Mouse (Mus musculus): ENCODE measurements around the gene Serpind1. TPM values are rescaled to one million over a fixed set of nuclear protein-coding genes. Genes with fewer than 3 reads are reported as not detected.

Gene Serpind1
- polyA plus RNA-seq, 1 experiment from 2014 or later: 0.43 TPM

DNA sequence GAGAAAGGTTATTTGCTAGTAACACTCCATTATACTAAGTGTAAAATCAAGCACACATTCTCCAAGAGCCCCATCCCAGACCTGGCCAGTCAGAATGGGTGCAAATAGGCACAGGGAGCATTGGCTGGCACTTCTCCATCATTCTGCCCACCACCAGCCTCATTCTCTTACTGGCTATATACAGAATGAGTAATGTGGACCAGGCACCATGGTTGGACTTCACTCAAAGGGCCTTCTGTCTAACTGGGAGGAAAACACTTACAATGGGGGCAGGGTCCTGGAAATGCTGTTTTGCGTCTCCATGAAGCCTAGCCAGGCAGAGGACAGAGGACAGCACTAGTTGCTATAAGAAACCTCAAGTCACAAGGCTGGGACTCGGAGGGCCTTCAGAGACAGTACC lies 5.1 kb upstream of the Serpind1 start:
- peaks cover 62% of the 10 kb centered on the region for H3K36me3 ChIP-seq
- no peak overlapping the region for H3K27ac ChIP-seq
- H3K4me2 ChIP-seq (replicated peaks): no peak overlapping the region
- H3K27me3 ChIP-seq: no peaks in the 10 kb centered on the region
- no peak for ATAC-seq (ENCODE audit: low FRiP score)
- 83% methylated on average over 2 of the region's 2 CpGs for WGBS
- H3K4me1 ChIP-seq: no peaks in the 10 kb centered on the region
- H3K4me3 ChIP-seq: no peak overlapping the region
- H3K9ac ChIP-seq: no peak overlapping the region
- H3K9me3 ChIP-seq (replicated peaks): no peaks in the 10 kb centered on the region

DNA sequence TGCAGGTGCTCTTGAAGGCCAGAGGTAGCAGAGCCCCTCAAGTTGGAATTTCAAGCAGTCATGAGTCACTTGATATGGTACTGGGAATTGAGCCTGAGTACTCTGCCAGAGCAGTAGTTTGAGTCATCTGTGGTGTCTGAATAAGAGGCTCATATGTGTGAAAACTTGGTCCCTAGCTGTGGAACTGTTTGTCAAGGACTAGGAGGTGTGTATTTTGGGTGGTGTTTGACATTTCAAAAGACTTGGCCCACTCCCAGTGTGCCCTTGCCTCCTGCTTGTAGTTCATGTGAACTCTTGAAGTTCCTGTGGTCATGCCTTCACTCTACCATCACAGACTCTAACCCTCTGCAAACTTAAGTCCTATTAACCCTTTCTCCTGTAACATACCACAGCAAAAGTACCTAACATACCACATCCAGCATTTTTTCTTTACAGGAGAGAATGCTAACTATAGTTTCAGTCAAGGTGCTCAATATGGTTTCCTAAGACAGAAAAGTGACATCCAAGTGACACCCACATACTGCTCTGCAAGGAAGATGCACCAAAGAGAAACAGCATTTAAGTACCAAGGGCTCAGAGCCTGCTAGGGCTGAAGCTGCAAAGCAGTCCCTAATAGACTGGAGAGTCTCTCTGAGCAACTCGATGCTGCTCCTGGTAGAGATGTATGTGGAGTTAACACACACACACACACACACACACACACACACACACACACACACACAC lies 1.2 kb upstream of the Serpind1 start:
- H3K27me3 ChIP-seq: no peaks in the 10 kb centered on the region
- WGBS: 80% methylated on average over 1 of the region's 1 CpGs
- H3K27ac ChIP-seq: no peak overlapping the region
- no peaks in the 10 kb centered on the region for H3K9me3 ChIP-seq (replicated peaks)
- no peak overlapping the region for H3K4me2 ChIP-seq (replicated peaks)
- no peak for ATAC-seq (ENCODE audit: low FRiP score)
- no peak overlapping the region for H3K4me3 ChIP-seq
- H3K36me3 ChIP-seq: peaks cover 29% of the 10 kb centered on the region
- no peak overlapping the region for H3K9ac ChIP-seq
- no peaks in the 10 kb centered on the region for H3K4me1 ChIP-seq

DNA sequence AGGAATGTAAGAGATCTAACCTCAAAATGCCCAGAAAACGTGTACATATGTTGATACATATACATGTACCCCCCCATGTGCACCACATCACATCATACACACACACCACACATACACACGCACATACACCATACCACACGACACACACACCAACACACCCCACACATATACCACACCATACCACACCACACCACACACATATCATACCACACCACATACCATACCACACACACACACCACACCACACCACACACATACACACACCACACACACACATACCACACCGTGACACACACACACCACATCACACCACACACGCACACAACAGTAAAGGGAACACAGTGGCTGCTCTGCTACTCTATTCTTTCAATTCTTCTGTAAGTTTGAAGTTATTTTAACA lies 684 bp downstream of the Serpind1 start:
- Histone ChIP-seq H3K4me2 (replicated peaks) (no peak overlapping the region), H3K27ac (no peak overlapping the region), H3K36me3 (peaks cover 28% of the 10 kb centered on the region), H3K4me1 (no peaks in the 10 kb centered on the region), H3K4me3 (no peak overlapping the region), H3K27me3 (no peaks in the 10 kb centered on the region), H3K9ac (no peak overlapping the region), H3K9me3 (replicated peaks) (no peaks in the 10 kb centered on the region)
- WGBS: 94% methylated on average over 5 of the region's 5 CpGs
- ATAC-seq (ENCODE audit: low FRiP score): no peak

DNA sequence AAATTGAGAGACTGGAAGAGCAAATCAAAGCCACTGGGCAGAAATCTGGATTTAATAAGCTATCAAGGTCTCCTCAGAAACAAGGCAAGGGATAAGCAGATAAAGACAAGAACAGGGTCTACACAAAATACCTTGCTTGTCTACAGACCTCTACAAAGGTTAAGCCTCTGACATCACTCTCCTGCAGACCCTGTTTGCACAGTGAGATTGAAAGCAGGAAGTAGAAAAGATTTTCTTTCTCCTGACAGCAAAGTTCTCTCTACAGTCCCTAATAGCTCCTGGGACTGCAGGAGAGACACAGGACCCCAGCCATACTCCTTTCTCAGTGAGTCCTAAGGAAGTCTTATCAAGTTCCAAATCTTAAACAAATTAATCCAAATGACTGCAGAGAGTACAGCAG lies 3.4 kb downstream of the Serpind1 start:
- Histone ChIP-seq H3K4me1 (no peaks in the 10 kb centered on the region), H3K4me2 (replicated peaks) (no peak overlapping the region), H3K27ac (no peak overlapping the region), H3K4me3 (no peak overlapping the region), H3K27me3 (no peaks in the 10 kb centered on the region), H3K9ac (no peak overlapping the region), H3K9me3 (replicated peaks) (no peaks in the 10 kb centered on the region), H3K36me3 (peaks cover 25% of the 10 kb centered on the region)
- no peak for ATAC-seq (ENCODE audit: low FRiP score)

DNA sequence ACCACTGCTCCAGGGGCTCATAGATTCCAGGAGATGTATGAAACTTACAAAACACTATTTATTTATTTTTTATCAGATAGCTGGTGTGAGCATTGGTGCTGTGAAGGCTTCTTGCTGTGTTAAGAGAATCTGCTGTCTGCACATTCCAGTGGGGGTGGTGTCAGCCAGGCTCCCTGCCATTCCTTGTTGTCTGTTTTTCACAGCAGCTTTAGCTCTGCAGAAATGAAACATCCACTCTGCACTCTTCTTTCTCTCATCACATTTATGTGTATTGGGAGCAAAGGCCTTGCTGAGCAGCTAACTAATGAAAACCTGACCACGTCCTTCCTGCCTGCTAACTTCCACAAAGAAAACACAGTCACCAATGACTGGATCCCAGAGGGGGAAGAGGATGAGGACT lies 4.9 kb downstream of the Serpind1 start:
- Histone ChIP-seq H3K27ac (no peak overlapping the region), H3K27me3 (no peaks in the 10 kb centered on the region), H3K4me3 (no peak overlapping the region), H3K9ac (no peak overlapping the region), H3K4me1 (no peaks in the 10 kb centered on the region), H3K9me3 (replicated peaks) (no peaks in the 10 kb centered on the region), H3K36me3 (peaks cover 21% of the 10 kb centered on the region), H3K4me2 (replicated peaks) (no peak overlapping the region)
- ATAC-seq (ENCODE audit: low FRiP score): no peak
- WGBS: 81% methylated on average over 1 of the region's 1 CpGs

DNA sequence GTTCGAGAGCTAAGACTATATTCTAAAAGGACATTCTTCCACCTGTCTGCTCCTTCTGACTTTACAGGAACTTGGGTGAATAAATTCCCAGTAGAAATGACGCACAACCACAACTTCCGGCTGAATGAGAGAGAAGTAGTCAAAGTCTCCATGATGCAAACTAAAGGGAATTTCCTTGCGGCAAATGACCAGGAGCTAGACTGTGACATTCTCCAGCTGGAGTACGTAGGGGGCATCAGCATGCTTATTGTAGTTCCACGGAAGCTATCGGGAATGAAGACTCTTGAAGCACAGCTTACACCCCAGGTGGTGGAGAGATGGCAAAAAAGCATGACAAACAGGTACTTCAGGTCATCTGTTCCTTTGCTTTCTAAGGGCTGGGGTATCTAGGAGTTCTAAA lies 8.5 kb downstream of the Serpind1 start:
- ATAC-seq (ENCODE audit: low FRiP score): no peak
- H3K27ac ChIP-seq: no peak overlapping the region
- H3K4me1 ChIP-seq: no peaks in the 10 kb centered on the region
- peaks cover 33% of the 10 kb centered on the region for H3K36me3 ChIP-seq
- no peaks in the 10 kb centered on the region for H3K9me3 ChIP-seq (replicated peaks)
- H3K4me2 ChIP-seq (replicated peaks): no peak overlapping the region
- H3K4me3 ChIP-seq: no peak overlapping the region
- H3K27me3 ChIP-seq: no peaks in the 10 kb centered on the region
- H3K9ac ChIP-seq: no peak overlapping the region
- WGBS: 90% methylated on average over 7 of the region's 7 CpGs

DNA sequence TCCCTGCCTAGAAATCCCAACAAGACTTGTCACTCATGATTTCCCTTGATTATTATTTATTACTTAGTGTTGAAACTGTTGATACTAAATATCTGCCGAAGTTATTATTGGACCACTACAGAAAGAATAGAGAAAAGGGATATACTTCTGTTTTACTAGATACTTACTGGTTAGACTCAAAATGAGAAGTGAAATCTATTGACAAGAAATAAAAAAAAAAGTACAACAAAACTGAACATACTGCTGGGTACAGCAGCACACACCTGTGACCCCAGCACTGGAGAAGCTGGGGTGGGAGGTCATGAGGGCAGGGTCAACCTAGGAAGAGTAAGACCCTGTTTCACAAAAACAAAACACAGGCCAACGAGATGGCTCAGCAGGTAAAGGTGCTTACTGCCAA lies 9.5 kb downstream of the Serpind1 start:
- peaks cover 34% of the 10 kb centered on the region for H3K36me3 ChIP-seq
- no peak overlapping the region for H3K27ac ChIP-seq
- WGBS: 79% methylated on average over 2 of the region's 2 CpGs
- no peak overlapping the region for H3K4me3 ChIP-seq
- H3K4me2 ChIP-seq (replicated peaks): no peak overlapping the region
- H3K9me3 ChIP-seq (replicated peaks): no peaks in the 10 kb centered on the region
- no peak overlapping the region for H3K9ac ChIP-seq
- no peak for ATAC-seq (ENCODE audit: low FRiP score)
- H3K4me1 ChIP-seq: no peaks in the 10 kb centered on the region
- no peaks in the 10 kb centered on the region for H3K27me3 ChIP-seq

DNA sequence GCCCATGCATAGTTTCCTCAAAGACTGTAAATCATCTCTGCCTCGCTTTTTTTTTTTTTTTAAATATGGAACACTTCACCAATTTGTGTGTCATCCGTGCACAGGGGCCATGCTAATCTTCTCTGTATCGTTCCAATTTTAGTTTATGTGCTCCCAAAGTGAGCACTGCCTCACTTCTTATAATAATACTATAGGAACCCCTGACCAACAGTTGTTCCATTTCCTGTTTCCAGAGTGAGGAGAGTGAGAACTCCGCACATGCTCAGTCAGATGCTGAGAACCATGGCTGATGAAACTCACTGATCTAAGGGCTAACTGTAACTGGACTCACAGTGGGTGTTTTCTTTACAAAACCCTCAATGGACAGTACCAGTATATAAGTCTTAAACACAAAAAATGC lies 10.7 kb downstream of the Serpind1 start:
- Histone ChIP-seq H3K9me3 (replicated peaks) (no peaks in the 10 kb centered on the region), H3K4me3 (no peak overlapping the region), H3K9ac (no peak overlapping the region), H3K27ac (no peak overlapping the region), H3K36me3 (peaks cover 27% of the 10 kb centered on the region), H3K4me2 (replicated peaks) (no peak overlapping the region), H3K4me1 (no peaks in the 10 kb centered on the region), H3K27me3 (no peaks in the 10 kb centered on the region)
- WGBS: 85% methylated on average over 4 of the region's 4 CpGs
- ATAC-seq (ENCODE audit: low FRiP score): no peak

DNA sequence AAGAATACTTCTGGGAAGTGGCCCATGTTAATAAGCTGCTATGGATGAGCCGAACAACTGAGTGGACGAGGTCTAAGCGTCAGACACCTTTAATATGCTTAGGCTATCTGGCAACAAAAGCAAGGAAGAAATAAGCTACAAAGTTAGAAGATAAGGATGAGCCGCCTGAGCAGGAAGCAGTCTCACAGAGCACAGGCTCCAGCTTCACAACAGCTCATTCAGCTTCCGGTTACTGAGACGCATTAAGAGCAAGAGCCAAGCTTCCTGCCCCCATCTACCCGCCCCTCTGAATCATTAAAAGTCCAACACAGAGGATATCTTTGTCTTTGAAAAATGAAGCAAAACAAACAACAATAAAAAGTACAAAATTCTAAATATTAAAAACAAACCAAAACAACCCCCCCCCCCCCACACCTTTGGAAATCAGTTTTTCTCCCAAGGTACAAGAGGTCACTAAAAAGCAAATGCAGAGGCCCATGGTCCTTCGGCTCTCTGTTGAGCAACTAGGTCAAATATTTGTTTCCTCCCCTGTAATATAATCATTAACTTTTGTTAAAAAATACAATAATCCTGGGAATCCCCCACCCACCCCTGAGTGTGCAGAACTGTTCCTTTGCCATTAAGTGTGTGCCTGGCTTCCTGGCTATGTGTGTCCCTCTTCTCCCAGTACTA lies 14.1 kb downstream of the Serpind1 start:
- H3K4me2 ChIP-seq (replicated peaks): no peak overlapping the region
- H3K9me3 ChIP-seq (replicated peaks): no peaks in the 10 kb centered on the region
- no peak overlapping the region for H3K27ac ChIP-seq
- H3K4me1 ChIP-seq: no peaks in the 10 kb centered on the region
- ATAC-seq (ENCODE audit: low FRiP score): no peak
- no peak overlapping the region for H3K4me3 ChIP-seq
- 88% methylated on average over 8 of the region's 8 CpGs for WGBS
- H3K9ac ChIP-seq: no peak overlapping the region
- H3K36me3 ChIP-seq: peaks cover 43% of the 10 kb centered on the region
- no peaks in the 10 kb centered on the region for H3K27me3 ChIP-seq

DNA sequence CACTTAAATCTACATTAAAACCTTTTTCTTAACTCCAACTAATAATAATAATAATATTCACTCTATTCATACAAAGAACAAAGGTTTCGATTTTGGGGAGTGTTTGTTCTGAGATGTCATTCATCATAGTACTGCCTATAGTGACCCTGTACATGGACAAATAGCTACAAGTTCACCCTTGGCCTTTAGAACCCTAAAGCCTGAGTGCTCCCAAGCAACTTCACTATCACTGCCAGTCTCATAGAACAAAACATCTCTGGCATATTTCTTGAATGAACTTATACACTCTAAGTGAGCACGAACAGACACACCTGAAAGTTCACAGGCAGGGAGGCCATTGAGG lies 14.6 kb downstream of the Serpind1 start:
- WGBS: 91% methylated on average over 2 of the region's 2 CpGs
- no peaks in the 10 kb centered on the region for H3K9me3 ChIP-seq (replicated peaks)
- H3K36me3 ChIP-seq: peaks cover 48% of the 10 kb centered on the region

DNA sequence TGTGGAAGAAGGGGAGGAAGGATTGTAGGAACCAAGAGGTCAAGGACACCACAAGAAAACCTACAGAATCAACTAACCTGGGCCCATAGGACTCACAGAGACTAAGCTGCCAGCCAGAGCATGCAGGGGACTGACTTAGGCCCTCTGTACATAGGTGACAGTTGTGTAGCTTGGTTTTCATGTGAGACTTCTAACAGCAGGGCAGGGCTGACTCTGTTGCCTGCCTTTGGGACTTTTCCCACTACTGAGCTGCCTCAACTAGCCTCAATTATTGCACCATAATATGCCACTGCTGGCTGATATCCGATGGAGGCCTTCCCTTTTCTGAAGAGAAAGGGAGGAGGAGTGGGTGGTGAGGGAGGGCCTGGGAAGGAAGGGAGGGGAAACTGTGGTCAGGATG lies 15.6 kb downstream of the Serpind1 start:
- Histone ChIP-seq H3K4me3 (no peak overlapping the region), H3K27me3 (no peaks in the 10 kb centered on the region), H3K9ac (no peak overlapping the region), H3K27ac (no peak overlapping the region), H3K36me3 (peaks cover 58% of the 10 kb centered on the region), H3K4me2 (replicated peaks) (no peak overlapping the region), H3K9me3 (replicated peaks) (no peaks in the 10 kb centered on the region), H3K4me1 (no peaks in the 10 kb centered on the region)
- 94% methylated on average over 1 of the region's 1 CpGs for WGBS
- no peak for ATAC-seq (ENCODE audit: low FRiP score)

More for the DNA sequence above, 14.6 kb downstream of the Serpind1 start:
- ATAC-seq (ENCODE audit: low FRiP score): no peak
- no peak overlapping the region for H3K27ac ChIP-seq
- H3K27me3 ChIP-seq: no peaks in the 10 kb centered on the region
- no peak overlapping the region for H3K4me3 ChIP-seq
- no peaks in the 10 kb centered on the region for H3K4me1 ChIP-seq
- H3K4me2 ChIP-seq (replicated peaks): no peak overlapping the region
- no peak overlapping the region for H3K9ac ChIP-seq

DNA sequence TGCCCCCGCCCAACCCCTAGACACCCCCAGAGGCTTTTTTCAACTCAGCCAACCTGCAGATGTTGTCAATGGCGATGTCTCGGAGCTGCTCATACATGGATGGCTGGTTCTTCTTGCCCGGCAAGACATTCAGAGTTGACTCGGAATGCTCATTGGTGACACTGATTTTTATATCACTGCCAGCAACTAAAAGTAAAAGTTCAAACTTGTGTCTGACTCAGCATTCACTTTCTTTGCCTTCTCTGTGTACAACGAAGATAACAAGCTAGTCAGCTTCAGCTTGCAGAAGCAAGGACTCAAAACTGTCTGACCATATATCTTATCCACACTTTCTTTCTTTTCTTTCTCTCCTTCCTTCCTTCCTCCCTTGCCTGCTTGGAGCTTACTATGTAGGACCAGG lies 24.9 kb downstream of the Serpind1 start:
- no peak overlapping the region for H3K4me2 ChIP-seq (replicated peaks)
- H3K27ac ChIP-seq: no peak overlapping the region
- no peak for ATAC-seq (ENCODE audit: low FRiP score)
- H3K27me3 ChIP-seq: no peaks in the 10 kb centered on the region
- no peaks in the 10 kb centered on the region for H3K9me3 ChIP-seq (replicated peaks)
- H3K4me3 ChIP-seq: no peak overlapping the region
- WGBS: 88% methylated on average over 6 of the region's 6 CpGs
- peaks cover 70% of the 10 kb centered on the region for H3K36me3 ChIP-seq
- no peaks in the 10 kb centered on the region for H3K4me1 ChIP-seq
- no peak overlapping the region for H3K9ac ChIP-seq

DNA sequence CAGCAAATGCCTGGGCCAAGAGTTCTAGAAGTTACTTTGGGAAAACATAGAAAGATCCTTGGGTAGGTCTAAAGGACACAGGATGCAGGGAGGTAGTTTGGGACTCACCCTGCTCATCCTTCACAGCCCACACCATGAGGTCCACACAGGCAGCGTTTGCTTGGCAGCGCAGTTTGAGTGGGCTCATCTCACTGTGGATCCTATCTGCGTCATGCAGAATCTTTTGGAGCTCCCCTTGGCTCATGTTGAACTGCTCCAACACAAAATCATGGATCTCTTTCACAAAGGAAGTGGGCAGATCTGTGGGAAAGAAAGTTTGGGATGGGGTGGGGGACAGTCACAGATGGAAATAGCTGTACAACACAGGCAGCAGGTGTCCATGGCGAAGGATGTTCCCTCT lies 27.6 kb downstream of the Serpind1 start:
- Histone ChIP-seq H3K4me1 (no peaks in the 10 kb centered on the region), H3K9me3 (replicated peaks) (no peaks in the 10 kb centered on the region), H3K27me3 (no peaks in the 10 kb centered on the region), H3K9ac (no peak overlapping the region), H3K4me3 (no peak overlapping the region), H3K27ac (no peak overlapping the region), H3K36me3 (peaks cover 58% of the 10 kb centered on the region), H3K4me2 (replicated peaks) (no peak overlapping the region)
- no peak for ATAC-seq (ENCODE audit: low FRiP score)
- WGBS: 98% methylated on average over 4 of the region's 4 CpGs

Measured in hindbrain, embryonic 12.5 days (tissue).